Mouse (Mus musculus) lung, postnatal 10 days (tissue): ENCODE measurements at regions not wholly inside any gene's neighbourhood (a gene's known extent, or its start where the extent isn't known, plus 50 kb on each side); places are given as distances from the start of the nearest gene placed in this dataset.

Experiments
- DNase-seq: peaks from one replicate; pipeline ENCODE4 v3.0.0; 2021

DNA sequence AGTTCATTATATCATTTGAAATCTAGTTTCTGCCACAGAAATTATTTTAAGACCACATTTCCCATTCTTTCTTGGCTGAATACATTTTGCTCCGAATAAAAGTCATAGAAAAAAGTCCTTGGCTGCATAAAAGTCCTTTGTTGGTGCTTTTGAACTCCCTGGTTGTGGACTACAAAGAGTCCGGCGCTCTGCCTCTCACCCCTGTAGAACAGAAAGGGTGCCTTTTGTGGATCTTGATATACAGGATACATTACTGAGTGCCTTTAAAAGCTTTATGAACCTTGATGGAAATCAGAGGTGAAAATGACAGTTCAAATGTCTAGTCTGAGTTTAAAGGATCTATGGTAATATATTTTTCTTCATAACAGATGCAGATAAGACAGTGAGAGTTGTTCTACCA is 355.5 kb downstream of the Anxa1 start:
- DNase-seq = no peak

DNA sequence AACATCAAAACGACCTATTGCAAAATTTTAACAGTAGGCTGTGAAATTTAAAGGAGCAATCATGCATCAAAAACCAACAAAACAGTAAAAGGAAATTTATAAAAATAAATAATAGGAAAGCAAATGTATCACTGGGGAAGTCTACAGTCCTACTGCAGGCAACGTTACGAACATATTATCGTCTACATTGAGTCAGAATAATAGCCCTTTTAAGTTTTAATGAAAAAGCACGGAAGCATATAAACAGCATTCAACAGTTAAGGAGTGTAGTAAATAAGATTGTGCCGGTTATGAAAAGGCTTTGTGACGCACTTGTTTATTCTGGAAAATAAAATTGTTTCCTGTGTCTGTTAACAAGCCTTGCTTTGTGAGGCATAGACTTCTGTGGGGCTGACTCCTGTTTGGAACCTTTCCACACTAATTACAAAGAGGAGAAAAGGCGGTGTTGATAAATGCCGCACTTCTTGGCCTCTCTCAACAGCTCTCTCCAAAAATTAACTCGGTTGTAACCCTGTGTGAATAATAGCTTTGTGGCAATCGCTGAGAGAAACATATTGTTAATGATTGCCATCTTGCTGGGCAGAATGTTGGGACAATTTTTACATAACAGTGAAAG is 363.0 kb downstream of the Anxa1 start:
- DNase-seq = no peak

DNA sequence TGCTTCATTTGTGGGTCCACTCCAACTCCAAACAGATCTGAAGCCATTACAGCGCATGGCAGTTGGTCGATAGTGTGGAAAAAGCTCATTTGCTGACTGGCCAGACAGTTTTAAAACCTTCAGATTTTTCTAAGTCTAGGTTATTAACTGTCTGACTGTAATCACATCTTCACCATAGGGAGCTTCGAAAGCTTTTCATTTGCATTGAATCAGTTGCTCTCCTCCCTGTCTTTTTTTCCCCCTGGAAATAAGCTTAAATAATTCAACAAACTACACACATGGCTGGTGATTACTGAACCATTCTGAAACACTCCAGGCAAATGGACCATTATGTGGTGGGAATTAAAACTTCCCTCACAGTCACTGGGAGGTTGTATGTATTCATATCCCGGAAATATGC is 376.6 kb downstream of the Anxa1 start:
- DNase-seq = no peak

DNA sequence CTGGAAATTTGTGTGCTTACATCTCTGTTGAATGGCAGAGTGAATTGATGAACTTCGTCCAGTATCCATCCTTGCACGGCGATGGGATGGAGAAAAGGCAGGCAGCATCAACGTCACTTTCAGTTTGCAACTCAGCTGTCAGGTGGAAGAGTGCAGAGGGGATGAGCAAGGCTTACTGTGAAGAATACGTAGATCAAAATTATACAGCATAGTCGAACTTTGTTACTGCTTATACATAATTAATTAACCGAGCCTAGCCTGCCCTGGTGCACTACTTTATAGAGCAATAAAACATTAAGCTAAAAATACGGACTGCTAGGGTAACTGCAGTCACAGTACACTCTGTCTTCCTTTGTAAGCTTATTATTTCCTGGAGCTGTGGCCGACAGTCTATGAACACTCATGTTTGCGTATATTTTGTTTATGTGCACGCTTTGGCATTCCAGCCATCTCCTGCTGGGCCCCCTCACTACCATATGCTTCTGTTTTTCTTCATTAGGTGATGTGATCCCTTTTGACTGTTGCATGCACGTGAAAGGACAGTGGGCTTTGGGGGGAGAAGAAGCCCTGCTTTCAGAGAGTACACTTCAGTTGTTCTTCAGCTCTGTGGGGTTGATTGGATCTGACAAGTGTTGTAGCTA is 380.8 kb downstream of the Anxa1 start:
- no peak for DNase-seq

DNA sequence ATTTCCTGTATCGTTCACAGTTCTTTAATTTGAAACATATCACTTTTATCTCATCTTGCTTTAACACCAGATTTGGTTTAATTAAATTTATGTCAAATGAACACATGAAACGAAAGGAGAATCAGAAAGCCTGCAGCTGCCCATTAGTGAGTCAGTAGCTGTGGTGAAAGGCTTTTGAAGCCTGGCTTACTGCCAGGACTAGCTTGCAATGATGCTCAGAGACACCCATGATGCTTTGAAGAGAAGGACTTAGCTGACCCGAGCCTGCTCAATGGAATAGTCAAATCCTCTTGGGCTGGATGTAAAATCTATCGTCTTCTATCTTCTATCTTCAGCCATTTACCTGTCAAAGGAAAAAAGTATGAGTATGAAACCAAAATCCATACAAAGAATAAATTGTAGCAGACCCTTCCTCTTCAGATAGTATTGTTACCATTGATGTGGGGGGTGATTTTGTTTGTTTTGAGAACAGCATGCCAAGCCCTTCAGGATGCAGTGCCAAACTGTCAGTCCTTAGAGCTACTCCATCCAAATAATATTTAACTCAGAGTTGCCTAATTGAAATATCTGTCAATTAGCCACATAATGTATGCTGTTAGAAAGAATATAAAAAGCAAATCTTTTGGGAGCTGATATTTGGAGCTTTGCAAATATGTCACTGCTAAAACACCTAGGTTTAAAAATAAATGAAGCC is 384.7 kb downstream of the Anxa1 start:
- DNase-seq = no peak

DNA sequence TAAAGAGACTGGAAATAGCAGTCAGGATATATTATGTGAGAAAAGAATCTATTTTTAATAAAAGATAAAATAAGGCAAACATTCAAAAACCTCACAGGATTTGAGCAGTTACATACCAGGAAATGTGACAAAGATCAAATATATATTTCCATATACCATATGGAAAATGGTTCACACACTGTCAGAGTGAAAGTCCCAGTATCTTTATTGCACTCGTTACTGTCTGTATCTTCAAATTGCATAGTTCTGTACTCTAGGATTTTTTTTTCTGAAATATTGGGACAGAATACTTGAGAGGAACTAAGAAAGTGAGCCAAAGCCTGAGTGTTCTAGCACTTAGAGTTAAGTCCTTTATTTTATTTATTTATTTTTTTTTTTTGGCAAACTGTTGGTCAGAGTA is 403.5 kb downstream of the Anxa1 start:
- no peak for DNase-seq

- DNase-seq = no peak
Observed at GRCm38 (mm10) chr19:19978816-19979215, 411.9 kb downstream of the Anxa1 start.

DNA sequence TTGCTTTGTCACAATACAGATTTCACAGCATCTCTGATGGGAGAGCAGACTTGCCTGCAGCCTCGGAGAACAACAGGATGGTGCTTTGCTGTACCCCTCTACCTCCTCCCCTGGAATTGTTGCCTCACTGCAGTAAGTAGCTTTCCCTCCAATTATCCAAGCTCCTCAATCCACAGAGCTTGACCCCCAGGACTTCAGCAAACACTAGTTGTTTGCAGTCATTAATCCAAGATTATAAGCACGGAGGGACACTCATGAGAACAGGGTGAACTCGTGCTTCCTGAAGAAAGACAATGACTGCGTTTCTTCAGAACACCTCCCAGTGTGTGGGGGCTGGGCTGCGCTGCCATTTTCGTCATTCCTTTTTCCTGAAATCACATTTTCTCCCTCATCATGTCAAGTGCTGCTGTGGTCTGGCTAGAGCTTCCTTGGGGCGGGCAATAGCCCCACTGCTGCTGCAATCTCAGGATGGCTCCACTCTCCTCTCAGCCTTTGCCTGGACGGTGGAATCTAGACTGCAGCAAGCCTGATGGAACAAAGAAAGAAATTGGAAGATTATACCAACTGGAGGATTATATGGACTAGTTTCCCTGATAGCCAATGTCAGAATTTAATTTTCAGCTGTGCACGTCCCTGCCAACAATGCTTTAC is 413.0 kb downstream of the Anxa1 start:
- DNase-seq = no peak

GRCm38 (mm10) chr19:19976776-19977175 is 414.0 kb downstream of the Anxa1 start:
- DNase-seq = no peak

DNA sequence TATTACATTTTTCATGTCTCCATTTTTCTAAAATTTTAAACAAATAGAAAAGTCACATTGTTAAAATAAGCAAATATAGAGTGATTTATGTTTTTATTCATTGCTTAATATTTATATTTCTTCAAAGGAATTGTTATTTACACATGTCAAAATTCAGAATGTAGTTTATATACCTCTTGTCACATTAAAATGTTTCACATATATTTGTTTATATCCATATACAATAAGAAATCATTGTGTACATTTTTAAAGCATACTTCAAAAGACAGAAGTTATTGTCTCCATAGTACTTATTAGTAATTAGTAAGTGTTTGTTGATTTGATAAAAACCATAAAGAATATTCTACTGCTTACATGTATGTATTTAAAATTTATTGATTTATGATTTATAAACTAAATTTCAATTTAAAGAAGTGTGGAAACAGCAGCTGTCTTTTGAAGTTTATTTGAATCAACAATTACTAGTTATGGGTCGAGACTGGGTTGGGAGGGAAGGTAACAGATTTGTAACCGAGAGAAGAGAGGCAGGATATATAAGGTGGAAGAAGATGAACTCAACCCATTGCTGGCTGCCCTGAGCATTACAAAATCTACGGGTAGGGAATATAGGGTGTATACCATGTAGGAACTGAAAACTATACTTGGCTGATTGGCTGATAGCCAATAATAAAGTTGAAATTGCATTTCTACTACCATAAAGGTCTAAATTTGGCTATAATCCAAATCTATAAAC is 420.8 kb downstream of the Anxa1 start:
- no peak for DNase-seq

DNA sequence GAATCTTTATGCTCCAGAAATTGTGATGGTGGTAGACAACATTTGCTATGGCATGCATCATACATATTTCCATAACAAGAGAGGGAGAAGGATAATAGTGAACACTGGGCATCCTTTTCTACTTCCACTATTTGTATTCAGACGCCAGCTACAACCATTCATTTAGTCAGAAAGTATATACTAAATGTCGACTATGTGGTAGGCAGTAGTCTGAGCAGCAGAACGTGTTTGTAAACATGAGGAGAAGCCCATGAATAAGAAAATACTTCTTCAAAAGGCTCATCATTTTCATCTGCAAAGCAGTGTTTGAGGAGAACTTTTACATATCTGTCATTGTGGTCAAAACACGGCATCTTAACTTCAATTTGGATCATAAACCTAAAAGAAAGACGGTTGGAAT is 421.4 kb downstream of the Anxa1 start:
- DNase-seq = no peak

GRCm38 (mm10) chr19:19945247-19945646 is 445.5 kb downstream of the Anxa1 start:
- DNase-seq = no peak

DNA sequence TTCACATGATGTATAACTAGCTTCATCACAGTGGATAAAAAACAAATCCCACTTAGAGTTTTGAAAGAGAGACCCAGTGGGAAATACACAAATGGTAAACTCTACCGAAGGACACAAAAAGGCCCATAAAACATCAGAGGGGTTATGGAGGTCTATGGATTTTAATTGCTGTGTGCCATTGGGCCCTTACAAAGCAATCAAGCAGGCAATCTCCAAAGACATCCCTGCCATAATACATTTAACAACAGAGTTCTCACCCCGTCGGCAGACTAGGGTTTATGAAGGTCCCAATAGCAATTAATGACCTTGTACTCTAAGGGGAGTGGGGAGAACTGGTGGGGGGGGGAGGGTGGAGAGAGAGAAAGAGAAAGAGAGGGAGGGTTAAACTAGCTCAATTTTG is 448.0 kb downstream of the Anxa1 start:
- no peak for DNase-seq

DNA sequence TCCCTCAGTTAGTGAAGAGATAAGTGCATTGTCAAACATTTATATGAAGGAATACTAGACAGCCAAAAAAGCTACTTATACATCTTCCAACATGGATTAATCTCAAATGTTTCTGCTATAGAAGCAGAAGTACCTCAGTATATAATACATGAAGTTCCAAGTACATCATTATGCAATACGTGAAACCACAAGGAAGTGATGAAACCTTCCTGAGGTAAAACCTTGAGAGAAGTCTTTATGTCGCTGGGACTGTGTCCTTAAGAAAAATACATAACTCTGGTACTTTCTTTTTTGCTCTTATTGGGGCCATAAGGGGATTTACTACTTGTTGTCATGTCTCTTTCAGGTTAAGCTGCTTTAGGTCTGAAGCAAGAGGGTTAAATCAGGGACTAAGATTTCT is 469.6 kb downstream of the Anxa1 start:
- no peak for DNase-seq

DNA sequence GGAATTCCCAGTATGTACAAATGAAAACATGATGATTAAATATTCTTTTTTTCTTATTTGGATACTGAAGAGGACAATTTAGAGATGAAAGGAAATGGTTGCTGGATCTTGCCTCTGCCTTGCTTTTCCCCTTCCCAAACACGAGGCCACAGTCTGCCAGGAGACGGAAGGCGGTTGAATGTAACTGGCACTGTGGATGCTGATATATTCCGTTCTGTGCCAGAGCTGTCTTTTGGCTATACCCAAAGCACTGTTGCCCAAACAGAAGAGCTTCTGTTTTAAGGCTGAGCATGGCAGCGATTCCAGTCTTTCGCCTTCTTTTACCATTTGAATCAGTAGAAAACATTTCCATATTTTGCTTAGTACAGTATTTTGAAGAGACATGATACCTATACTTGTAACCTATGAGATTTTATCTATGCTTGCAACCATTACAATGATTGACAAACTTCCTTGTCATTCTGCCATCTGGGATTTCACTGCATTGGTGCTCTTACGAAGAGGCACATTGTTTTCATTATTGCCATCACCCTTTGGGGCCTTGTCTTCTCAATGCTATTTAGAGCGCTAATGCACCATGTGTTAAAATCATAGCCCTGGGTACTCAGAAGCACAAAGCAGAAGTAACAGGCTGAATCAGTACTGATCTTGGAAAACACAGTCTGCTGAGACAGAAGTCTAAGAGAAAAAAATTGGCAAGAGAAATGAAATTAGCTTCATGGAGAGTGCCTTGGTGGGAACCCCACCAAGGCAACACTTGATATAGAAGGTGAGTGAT is 504.6 kb downstream of the Anxa1 start:
- no peak for DNase-seq

GRCm38 (mm10) chr19:19880895-19881294 is 509.8 kb downstream of the Anxa1 start:
- no peak for DNase-seq

DNA sequence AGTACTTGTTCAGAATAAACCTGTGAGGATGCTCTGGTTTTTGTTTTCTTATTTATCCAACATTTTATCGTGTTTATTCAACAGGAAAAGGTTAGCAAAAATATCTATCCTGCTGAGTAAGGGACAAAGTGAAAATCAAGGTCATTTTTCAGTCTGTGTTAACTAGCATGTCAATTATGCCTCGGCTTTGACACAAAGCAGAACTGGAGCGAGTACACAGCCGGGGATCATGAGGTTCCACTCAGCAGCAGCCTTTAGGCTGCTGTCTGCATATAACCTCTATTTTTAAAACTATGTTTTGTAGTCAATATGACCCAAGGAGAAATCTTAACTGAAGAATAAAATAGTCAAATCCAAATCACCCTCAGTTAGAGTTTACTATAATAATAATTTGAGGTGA is 542.6 kb downstream of the Anxa1 start:
- DNase-seq = no peak

- DNase-seq = no peak
Observed at GRCm38 (mm10) chr19:19807992-19808391, 582.8 kb downstream of the Anxa1 start.

- DNase-seq = no peak
Observed at GRCm38 (mm10) chr19:19793835-19794234, 596.9 kb downstream of the Anxa1 start.

- DNase-seq = peak; percentile 60
Observed at GRCm38 (mm10) chr19:19783507-19783906, 607.2 kb downstream of the Anxa1 start.

- no peak for DNase-seq
Observed at GRCm38 (mm10) chr19:19777891-19778290, 612.9 kb downstream of the Anxa1 start.

GRCm38 (mm10) chr19:19770990-19771389 is 619.8 kb downstream of the Anxa1 start:
- no peak for DNase-seq
